Mouse (Mus musculus) adrenal gland, postnatal 25 days (tissue): ENCODE results near the gene C130032M10Rik. TPM values are rescaled to one million over a fixed set of nuclear protein-coding genes. Genes with fewer than 3 reads are reported as not detected.

Experiments
- DNase-seq: peaks from one replicate; pipeline ENCODE4 v3.0.0; 2021; ENCODE audit warnings: mixed read lengths
- long read RNA-seq: library from polyadenylated mRNA; stranded (forward); transcript quantifications from one replicate; pipeline ENCODE4 v2.0.0, GENCODE M21; 2021
- total RNA-seq: library from RNA; stranded (reverse); gene quantifications from 2 replicates; pipeline ENCODE4 v1.2.3, GENCODE M21; 2021

Gene C130032M10Rik
- total RNA-seq: not detected in 2 replicates
- long read RNA-seq: 0 reads

DNA sequence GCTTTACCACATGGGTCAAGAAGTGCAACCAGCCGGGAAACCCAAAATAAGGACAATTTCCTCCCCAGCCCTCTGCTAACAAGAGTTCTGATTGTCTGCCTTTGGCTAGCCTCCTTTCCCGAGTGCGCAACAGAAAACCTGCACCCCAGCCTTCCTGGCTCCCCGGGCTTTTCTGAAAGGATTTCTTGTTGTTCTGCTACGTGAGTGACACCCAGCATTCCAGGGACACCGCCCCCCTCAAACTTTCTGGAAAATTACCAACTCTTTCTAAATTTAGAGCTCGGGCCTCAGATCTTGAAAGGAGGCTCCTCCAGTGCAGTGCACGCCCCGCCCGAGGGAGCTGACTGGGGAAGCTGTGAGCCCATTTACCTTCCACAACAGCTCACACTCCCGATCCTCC, at the start of gene C130032M10Rik:
Gene C130032M10Rik (plus strand): TSS at position 334 of the 400 bp plus-strand sequence.
- DNase-seq: no peak

DNA sequence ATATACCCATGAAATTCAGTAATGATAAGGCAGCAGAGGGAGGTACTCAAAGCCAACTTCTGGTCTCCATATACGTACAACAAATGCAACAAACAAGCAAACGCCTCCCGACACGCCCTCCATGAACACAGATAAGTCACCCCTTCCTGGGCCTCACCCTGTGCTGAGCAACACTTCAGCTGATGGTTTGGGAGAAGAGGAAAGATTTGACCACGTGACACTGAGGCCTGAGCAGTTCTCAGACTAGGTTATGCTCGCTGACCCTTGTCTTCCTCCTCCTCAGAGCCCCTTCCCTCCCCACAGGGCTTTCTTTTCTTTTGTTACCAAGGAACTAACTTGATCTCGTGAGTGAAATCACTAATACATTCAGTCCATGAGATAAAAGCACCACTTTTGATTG, 48.6 kb upstream of the C130032M10Rik start:
- no peak for DNase-seq

DNA sequence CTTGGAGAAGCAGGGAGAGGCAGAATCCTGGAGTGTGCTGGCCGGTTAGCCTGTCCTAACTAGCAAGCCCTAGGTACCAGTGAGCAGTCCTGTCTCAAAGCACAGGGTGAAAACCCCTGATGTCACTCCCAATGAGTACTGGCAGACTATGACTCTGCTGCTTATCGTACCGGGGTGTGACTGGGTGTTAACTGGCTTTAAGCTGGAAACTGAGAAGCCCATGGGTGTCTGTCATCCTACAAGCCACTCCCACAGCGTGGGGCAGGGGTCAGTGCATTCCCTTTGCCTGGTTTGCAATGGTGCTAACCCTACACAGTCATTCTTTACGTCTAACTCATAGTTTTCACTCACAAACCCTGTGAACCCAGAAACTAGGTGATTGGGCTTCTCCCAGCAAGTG, 47.3 kb upstream of the C130032M10Rik start:
- DNase-seq: no peak

DNA sequence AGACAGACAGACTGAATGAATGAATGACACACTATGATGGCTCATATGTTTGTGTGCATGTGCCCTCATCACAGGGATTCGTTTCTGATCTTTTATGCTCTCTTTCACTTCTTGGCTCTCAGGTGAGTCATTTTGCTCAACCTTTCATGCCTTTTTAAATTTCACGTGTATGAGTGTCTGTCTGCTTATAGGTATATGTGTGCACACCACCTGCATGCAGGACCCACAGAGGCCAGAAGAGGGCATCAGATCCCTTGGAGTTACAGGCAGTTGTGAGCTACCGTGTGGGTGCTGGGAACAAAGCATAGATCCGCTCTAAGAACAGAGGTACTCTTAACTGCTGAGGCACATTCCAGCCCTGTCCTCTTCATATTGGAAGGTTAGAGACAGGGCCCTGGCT, 46.8 kb upstream of the C130032M10Rik start:
- DNase-seq: no peak

DNA sequence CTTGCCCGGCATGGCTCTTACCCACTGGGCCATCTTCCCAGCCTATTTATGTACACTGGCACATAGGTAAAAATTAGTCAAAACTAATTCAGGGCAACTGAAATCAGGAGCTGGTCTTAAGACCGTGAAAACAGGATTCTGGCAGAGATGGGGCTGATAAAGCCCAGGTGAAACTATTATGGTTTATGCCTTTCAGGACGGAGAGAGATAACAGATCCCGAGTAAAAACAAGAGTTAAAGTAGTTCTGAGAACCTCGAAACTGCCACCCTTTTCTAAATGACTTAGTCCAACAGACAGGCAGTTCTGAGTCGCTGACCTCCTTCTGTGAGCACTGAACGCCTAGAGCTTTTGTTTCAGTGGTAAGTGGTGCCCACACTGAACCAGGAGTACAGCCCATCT, 43.6 kb upstream of the C130032M10Rik start:
- DNase-seq: no peak

DNA sequence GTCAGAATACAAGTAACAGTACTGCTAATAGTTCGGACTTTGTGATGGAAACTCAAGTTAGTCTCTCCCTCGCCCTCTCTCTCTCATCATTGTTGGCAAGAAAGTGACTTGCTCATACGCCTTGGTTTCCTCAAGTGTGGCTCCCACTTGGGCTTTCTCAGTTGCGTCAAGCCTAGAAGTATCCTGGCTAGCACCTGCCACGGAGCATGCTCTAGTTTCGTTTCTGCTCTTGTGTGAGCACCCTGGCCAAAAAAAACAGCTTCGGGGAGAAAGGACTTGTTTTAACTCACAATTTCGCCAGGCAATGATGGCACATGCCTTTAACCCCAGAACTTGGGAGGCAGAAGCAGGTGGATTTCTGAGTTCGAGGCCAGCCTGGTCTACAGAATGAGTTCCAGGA, 38.5 kb upstream of the C130032M10Rik start:
- no peak for DNase-seq

DNA sequence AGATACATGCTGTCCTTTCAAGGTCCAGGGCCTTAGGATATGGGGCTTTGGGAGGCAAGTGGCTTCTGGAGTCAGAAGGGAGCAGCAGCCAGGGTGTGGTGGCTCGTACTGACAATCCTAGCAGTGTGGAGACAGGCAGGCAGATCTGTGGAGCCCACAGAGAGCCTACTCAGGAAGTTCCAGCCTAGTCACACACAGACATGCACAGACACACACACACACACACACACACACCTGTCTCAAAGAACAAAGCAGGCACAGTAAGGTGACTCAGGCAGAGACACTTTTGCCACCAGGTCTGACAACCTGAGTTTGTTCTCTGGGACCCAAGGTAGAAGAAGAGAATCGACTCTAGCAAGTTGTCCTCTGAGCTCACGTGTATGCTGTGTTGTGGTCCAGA, 34.6 kb upstream of the C130032M10Rik start:
- DNase-seq: no peak

DNA sequence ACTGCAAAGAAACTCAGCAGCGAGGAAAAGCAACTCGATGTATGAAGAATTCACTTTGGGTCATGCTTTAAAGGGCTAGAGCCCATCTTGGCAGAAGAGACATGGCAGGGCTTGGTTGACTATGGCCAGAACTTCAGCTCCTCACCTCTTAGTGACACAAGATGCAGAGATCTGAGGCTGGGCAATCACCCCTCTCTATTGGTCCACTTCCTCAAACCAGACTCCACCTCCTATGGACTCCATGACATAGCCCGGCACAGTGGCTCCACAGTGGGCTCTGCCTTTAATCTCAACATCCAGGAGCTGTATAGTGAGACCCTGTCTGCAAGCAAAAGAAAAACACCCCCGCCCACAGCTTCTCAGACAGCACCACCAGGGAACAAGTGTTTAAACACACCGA, 30.7 kb upstream of the C130032M10Rik start:
- no peak for DNase-seq

DNA sequence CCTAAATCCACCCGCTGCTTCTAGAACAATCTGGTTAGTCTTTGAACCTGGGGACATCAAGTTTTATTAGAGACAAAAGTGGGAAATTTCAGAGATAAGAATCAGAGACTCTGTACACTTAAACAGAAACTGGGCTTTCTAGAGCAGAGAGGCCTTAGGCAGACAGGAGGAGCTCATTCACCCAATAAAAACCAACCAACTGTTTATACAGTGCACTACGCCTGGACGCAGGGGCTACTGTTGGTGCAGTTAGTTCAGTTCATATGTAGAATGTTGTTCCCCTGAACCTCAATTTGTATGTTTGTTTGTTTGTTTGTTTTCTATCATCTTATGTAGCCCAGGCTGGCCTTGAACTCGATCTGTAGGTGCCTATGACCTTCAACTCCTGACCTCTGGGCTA, 28.7 kb upstream of the C130032M10Rik start:
- DNase-seq: no peak

DNA sequence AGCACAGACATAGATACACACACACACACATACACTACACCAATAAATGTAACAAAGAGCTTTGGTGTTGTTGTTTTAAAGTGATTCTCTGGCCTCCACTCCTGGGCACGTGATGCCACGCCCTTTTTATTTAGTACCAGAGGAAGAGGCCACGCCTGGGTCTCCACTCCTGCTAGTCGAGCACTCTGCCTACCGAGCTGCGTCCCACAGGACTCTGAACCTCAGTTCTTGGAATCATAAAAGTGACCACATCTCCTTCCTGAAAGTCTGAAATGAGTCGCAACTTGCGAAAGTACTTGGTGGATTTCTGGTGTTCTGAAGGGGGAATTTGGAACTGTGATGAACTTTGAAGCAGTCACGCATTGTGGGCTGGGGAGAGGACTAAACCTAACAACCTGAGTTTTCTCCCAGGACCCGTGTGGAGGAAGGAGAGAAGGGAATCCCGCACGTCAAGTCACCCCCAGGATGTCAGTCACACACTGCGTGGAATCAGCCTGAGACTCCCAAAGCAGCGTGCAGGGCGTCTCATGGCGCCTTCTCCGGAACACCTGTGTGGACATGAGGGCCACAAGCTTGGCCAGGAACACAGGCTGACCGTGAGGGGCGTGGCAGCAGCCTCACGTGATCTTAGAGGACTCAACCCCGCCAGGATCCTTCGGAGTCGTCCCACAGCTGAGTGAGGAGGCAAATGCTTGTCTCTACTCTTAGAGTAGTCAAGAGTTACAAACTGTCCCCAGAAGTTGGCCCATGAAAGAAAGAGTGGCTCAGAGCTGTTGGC, 27.8 kb upstream of the C130032M10Rik start:
- DNase-seq: no peak

DNA sequence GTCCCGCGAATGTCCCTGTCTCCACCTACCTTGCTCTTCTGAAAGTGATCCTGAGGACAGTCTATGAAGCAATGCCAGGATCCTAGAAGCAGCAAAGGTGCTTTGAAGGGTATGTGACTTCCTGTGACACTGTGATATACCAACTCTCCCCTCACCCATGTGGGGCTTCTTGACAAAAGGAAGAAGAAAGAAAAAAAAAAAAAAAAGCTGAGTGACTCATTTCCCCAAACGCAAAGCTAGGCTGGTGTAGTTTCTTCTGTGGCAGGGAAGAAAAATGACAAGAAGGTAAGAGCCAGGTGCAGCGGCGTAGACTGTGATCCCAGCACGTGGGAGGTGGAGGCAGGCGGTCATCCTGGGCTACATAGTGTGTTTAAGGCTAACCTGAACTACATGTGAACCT, 19.0 kb upstream of the C130032M10Rik start:
- no peak for DNase-seq

DNA sequence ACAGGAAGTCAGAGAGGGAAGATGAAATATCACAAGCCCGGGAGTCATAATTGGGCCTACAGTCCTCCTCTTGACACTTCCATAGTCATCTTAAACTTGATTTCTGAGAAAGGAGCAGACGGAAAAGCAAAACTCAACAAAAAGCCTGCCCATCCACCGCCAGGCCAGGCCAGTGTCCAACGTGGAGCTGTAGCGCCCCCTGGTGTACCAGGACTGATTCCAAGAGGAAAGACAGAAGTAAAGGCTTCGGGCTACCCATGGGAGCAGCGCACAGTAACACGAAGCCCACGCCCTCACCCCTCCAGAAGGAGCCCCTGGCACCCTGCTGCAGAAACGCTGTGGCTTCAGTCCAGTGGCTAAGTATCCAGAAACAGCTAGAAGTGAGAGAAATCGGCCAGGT, 17.3 kb upstream of the C130032M10Rik start:
- peak; percentile 92 for DNase-seq

DNA sequence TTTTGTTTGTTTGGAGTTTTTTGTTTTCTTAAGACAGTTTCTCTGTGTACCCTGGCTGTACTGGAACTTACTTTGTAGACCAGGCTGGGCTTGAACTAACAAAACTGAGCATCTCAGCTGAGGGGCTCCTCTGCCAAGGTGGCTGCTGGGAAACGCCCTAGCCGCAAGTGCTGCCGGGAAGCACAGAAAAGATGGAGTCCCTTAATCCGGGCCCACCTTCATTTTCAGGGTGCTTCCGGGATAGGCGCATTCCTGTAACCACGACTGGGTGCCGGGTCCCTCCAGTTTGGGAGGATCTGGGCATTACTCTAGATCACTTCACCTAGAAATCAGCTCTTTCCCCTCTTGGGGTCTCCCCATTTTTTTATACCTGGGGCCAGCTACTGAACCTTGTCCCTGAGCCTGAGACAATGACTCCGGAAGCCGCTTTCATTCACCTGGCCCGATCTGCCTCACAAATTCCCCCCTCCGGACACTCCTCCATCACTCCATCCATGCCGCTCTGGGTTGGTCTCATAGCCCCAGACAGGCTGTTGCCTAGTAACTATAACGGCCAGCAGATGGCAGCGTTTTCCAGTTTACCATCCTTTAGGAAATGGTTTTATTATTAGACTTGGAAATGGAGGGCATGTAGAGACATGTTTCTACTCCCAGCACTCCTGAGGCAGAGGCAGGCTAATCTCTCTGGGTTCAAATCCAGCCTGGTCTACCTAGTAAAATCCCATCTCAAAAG, 15.5 kb upstream of the C130032M10Rik start:
- peak; percentile 66 for DNase-seq

DNA sequence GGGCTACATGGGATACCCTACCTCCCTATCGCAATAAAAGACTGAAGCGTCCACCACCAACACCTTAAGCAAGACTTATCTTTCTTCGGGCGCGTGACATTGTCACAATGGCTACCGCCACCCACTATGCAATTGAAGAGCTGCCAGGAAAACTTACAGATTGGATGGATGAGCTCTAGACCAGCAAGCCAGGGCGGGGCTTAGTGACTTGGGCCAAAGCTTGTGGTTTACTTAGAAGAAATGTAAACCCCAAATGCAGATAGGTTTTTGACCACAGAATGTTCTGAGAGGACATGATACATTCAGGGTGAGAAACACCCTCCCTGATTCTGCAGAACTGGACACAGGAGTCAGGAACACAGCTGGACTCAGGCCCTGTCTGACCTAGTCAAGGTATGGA, 14.4 kb upstream of the C130032M10Rik start:
- DNase-seq: no peak

DNA sequence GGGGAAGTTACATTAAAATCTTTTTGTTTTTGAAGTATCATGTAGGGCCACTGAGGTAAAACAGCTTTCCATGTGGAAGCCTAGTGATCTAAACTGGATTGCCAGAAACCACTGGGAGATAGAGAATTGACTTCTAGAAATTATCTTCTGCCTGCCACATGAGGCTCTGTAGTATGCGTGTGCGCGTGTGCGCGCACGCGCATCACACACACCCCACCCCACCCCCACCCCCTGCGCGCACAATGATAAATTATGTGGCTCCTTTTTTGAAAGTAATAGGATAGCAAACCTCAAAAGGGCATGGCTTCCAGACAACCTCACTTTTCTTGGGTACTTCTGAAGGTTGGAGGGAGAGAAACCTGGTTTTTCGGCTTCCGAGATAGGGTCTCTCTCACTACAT, 13.6 kb upstream of the C130032M10Rik start:
- DNase-seq: no peak

DNA sequence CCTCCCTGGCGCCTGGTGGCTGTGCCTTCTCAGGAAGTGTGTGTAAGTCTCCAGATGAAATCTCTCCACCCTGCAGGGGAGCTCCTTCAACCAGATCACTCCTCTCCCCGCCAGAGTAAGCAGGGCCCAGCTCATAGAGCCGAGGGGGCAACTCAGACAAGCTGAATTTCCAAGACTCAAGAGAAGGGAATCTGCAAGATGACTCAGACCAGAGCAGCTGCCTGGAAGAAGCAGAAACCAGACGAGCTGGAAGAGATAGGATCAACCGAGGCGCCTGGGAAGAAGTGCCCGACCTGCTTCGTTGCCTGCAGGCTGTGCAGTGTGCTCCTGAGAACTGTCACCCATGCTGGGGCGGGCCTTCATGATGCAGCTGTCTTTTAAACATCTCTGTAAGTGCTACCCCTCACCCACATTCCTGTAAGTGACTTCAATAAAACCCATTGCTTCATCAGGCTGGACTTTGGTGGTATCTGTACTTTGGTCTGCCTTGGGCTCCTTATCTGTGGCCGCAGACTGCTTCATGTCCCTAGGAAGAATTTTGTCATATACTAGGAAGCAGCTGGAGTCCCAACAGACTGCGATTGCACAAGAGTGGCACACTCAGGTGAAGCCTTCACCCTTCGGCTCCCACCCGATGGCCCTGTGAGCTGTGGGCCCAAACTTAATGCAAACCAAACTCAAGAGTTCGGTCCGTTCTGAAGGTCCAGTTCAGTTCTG, 12.6 kb upstream of the C130032M10Rik start:
- DNase-seq: no peak

DNA sequence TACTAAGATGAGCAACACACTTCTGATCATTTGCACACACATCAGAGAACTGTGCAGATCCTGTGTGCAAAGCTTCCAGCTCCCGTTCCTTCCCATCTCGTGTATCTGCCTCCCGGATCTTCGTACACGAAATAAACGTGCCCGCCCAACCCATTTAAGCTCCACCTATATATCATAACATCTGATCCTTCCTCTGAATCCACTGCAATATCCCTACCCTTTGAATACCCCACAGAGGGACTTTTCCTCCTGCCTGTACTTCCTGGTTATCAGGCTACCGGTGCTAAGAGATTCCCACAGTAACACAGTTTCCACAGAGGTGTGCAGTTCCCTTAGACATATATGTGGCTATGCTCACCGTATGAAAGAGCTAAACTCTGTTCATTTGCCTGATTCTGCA, 10.7 kb upstream of the C130032M10Rik start, which contains the start of gene Ccr4:
Gene Ccr4 (minus strand): TSS at position 101 of the 400 bp plus-strand sequence.
- no peak for DNase-seq

DNA sequence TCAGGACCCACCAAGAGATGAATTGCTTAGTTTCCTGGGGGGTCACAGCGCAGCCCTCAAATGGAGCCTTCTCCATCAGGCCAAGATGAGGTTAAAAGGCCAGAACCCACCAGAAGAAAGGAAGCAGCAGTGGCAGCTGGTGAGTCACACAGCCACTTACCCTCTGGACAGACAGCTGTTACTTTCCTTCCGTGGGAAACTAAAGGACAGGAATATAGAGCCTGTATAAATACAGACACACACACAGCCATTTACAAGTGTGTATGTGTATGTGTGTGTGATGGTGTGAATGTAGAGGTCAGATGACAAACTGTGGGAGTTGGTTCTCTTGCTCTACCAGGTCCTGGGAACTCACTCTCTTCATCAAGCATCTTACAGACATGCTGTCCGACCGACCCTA, 8.9 kb upstream of the C130032M10Rik start:
- no peak for DNase-seq

DNA sequence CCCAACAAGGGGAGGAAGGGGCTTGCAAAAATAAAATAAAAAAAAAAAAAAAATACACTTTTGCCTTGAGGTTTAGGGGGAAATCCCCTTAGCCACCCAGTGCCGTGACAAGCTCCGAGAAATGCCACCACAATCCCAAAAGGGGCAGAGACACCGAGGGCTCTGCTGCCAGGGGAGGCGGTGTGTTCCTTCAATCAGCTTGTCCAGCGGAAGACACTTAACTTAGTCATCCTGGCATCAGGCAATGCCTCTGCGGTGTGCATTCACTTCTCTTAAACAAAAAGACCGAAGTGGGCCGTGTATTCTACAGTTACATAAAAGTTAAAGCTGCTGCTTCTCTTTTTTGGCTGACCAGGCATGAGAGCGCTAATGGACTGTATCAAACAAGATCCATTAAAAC, 8.1 kb upstream of the C130032M10Rik start:
- DNase-seq: no peak

DNA sequence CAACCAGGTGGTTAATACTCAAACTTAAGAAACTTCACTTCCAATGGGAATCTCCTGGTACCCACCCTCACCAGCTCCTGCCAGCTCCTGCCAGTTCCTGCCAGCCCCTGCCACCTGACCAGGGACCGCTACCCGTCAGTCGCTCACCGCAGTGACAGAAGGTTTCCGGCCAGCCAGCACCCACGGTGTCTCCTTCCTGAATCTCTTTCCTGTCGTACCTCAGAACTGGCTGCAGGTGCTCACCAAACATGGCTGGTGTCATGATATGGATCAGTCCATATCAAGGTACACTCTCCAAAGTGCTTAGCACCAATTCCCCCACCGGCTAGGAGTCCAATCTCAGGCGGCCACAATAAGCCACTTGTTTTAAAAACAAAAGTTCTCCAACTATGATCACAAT, 5.7 kb upstream of the C130032M10Rik start:
- no peak for DNase-seq

DNA sequence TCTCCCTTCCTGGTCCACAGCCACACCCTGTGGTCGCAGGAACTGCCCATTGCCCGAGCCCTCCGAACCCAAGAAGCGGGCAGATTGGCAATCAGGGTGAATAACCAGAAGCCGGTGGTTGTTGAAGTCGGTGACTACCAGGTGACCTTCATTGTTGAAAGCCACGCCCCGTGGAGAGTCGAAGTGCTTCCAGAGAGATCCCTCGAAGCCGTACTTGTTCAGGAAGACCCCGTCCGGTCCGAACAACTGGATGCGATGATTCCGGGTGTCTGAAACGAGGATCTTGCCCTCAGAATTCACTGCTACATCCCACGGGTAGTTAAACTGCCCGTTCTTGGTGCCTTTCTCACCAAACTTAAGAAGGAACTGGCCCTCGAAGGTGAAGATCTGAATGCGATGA, 2.7 kb upstream of the C130032M10Rik start:
- no peak for DNase-seq

DNA sequence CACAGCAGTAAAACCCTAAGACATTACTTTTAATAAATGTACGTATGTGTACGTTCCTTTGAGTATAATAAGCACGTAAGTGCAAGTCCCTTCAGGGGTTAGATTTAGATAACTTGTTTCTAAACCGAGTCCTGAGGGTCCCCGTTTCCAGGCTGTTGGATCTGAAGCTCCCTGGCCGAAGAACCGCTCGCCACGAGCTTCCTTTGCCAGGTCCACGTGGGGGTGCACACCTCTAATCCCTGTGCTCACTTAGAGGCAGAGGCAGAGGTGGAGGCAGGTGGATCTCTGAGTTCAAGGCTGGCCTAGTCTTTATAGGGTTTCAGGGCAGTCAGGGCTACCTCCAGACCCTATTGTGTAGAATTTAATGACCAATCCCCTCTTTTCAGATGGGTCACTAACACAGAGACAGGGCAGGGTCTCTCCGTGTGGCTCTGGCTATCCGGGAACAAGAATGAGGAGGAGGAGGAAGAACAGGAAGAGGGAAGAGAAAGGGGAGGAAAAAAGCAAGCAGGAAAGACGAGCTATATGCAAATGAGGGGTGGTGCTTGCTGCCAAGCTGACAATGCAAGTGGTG, 2.5 kb downstream of the C130032M10Rik start:
- no peak for DNase-seq
